Comparison of ENCODE assay signal across 25 mouse cellular contexts in genomic region chr13:37625532-37626235, GRCm38 (mm10).
DNase-seq lines count a peak whose midpoint lies in the region; ATAC-seq lines count a peak whose summit lies in the region.
"Had no signal": no experiment of that assay in that cellular context is flagged by ENCODE, and none has a peak within 500 bp of the region (broad histone marks: within the 10 kb centered on the region; RNA-seq: fewer than 3 reads in every experiment).

No protein-coding gene starts in this region.

- H3K36me3 ChIP-seq in liver, embryonic 12.5 days, result no peaks in the 10 kb centered on the region
- no peaks in the 10 kb centered on the region for H3K36me3 ChIP-seq in liver, embryonic 11.5 days (ENCODE audit: control insufficient read depth, insufficient read depth, low read length)
- H3K36me3 ChIP-seq in liver, embryonic 13.5 days, result no peaks in the 10 kb centered on the region
- no peaks in the 10 kb centered on the region for H3K36me3 ChIP-seq in liver, embryonic 16.5 days (ENCODE audit: control insufficient read depth, insufficient read depth)
- H3K36me3 ChIP-seq: forebrain, embryonic 10.5 days; heart, embryonic 12.5 days; heart, embryonic 15.5 days had no signal

- no peak overlapping the region for H3K4me2 ChIP-seq in liver, embryonic 12.5 days
- H3K4me2 ChIP-seq in liver, embryonic 11.5 days, result no peak overlapping the region
- no peak overlapping the region for H3K4me2 ChIP-seq in liver, embryonic 13.5 days
- no peak overlapping the region for H3K4me2 ChIP-seq in liver, embryonic 16.5 days (ENCODE audit: low read depth, low read length)
- H3K4me2 ChIP-seq: forebrain, embryonic 13.5 days; heart, embryonic 12.5 days; heart, embryonic 15.5 days; hindbrain, embryonic 14.5 days had no signal

- H3K27me3 ChIP-seq in liver, embryonic 12.5 days (replicated peaks), result no peaks in the 10 kb centered on the region
- H3K27me3 ChIP-seq in liver, embryonic 11.5 days (replicated peaks; ENCODE audit: control insufficient read depth, insufficient read depth, low read length), result no peaks in the 10 kb centered on the region
- no peaks in the 10 kb centered on the region for H3K27me3 ChIP-seq in liver, embryonic 13.5 days
- H3K27me3 ChIP-seq in liver, embryonic 16.5 days (ENCODE audit: control insufficient read depth, insufficient read depth, low read depth, low read length), result no peaks in the 10 kb centered on the region
- H3K27me3 ChIP-seq: forebrain, embryonic 13.5 days; heart, embryonic 12.5 days; heart, embryonic 15.5 days had no signal

- no peaks in the 10 kb centered on the region for H3K9me3 ChIP-seq in liver, embryonic 12.5 days (replicated peaks)
- no peaks in the 10 kb centered on the region for H3K9me3 ChIP-seq in liver, embryonic 11.5 days (ENCODE audit: control insufficient read depth, low read length)
- no peaks in the 10 kb centered on the region for H3K9me3 ChIP-seq in liver, embryonic 13.5 days (replicated peaks)
- H3K9me3 ChIP-seq in liver, embryonic 16.5 days (replicated peaks; ENCODE audit: control insufficient read depth, low read length), result no peaks in the 10 kb centered on the region
- H3K9me3 ChIP-seq: forebrain, embryonic 10.5 days; forebrain, embryonic 13.5 days; heart, embryonic 12.5 days; heart, embryonic 15.5 days had no signal

- WGBS in liver, embryonic 12.5 days (ENCODE audit: insufficient replicate concordance), result 56% methylated on average over 13 of the region's 13 CpGs
- WGBS in liver, embryonic 11.5 days, result 73% methylated on average over 13 of the region's 13 CpGs
- WGBS in liver, embryonic 13.5 days (ENCODE audit: insufficient replicate concordance), result 52% methylated on average over 13 of the region's 13 CpGs
- 42% methylated on average over 13 of the region's 13 CpGs for WGBS in liver, embryonic 16.5 days (ENCODE audit: insufficient replicate concordance)

- no peak overlapping the region for H3K4me3 ChIP-seq in liver, embryonic 12.5 days
- H3K4me3 ChIP-seq in liver, embryonic 11.5 days (ENCODE audit: low read depth, low read length), result no peak overlapping the region
- H3K4me3 ChIP-seq in liver, embryonic 13.5 days (replicated peaks), result no peak overlapping the region
- no peak overlapping the region for H3K4me3 ChIP-seq in liver, embryonic 16.5 days (ENCODE audit: low read depth, low read length)
- H3K4me3 ChIP-seq: forebrain, embryonic 10.5 days; forebrain, embryonic 13.5 days; heart, embryonic 12.5 days; heart, embryonic 15.5 days had no signal

- DNase-seq in liver, embryonic 11.5 days (ENCODE audit: low spot score), result no peak
- DNase-seq in liver, embryonic 13.5 days, result no peak
- no peak for DNase-seq in right cerebral cortex, postnatal 14 days
- no peak for DNase-seq in left cerebral cortex, adult 11 months (ENCODE audit: low spot score)
- DNase-seq: adrenal gland, adult 2 months; adrenal gland, postnatal 14 days; cerebellum, adult 11-12 months; cerebellum, adult 8-10 months; cerebellum, postnatal 10 days; cerebellum, postnatal 36 days; gastrocnemius, postnatal 10 days; heart, adult 18-20 months; heart, postnatal 10 days; heart, postnatal 4 days had no signal

- H3K9ac ChIP-seq in liver, embryonic 12.5 days, result no peak overlapping the region
- no peak overlapping the region for H3K9ac ChIP-seq in liver, embryonic 11.5 days (ENCODE audit: low read depth, low read length)
- no peak overlapping the region for H3K9ac ChIP-seq in liver, embryonic 13.5 days
- no peak overlapping the region for H3K9ac ChIP-seq in liver, embryonic 16.5 days (ENCODE audit: low read depth, low read length)
- H3K9ac ChIP-seq: forebrain, embryonic 13.5 days; heart, embryonic 12.5 days; heart, embryonic 15.5 days; hindbrain, embryonic 14.5 days had no signal

- peak; percentile 59; the same call in 1 of the 2 replicates for ATAC-seq in liver, embryonic 12.5 days
- ATAC-seq in liver, embryonic 11.5 days (replicated peaks; ENCODE audit: low FRiP score), result no peak; the same call in 1 of the 2 replicates
- ATAC-seq in common myeloid progenitor, adult 5-6 weeks (replicated peaks; ENCODE audit: low read depth, poor library complexity, severe bottlenecking), result 0 out of 2 replicates have a peak, but pooled peaks have one; percentile 16
- ATAC-seq in liver, embryonic 13.5 days (ENCODE audit: low read depth), result peak; percentile 72
- ATAC-seq in liver, embryonic 16.5 days (ENCODE audit: low read depth), result peak; percentile 87
- ATAC-seq in cerebellum, adult (ENCODE audit: insufficient number of reproducible peaks, low FRiP score, low TSS enrichment), result no peak
- ATAC-seq: CD4-positive, CD25-positive, alpha-beta regulatory T cell, adult 4 months; forebrain, embryonic 13.5 days; forebrain, embryonic 16.5 days had no signal

- peaks cover 10% of the 10 kb centered on the region for H3K4me1 ChIP-seq in liver, embryonic 12.5 days
- H3K4me1 ChIP-seq in liver, embryonic 11.5 days (replicated peaks; ENCODE audit: control insufficient read depth, insufficient read depth, low read length), result peaks cover 4% of the 10 kb centered on the region
- H3K4me1 ChIP-seq in liver, embryonic 13.5 days (replicated peaks), result peaks cover 18% of the 10 kb centered on the region; the same call in 1 of the 2 replicates
- H3K4me1 ChIP-seq in liver, embryonic 16.5 days (ENCODE audit: control insufficient read depth, low read depth, low read length), result peaks cover 3% of the 10 kb centered on the region
- H3K4me1 ChIP-seq: forebrain, embryonic 13.5 days had no signal

- peak overlapping the region; percentile 27 for H3K27ac ChIP-seq in liver, embryonic 12.5 days
- no peak overlapping the region for H3K27ac ChIP-seq in liver, embryonic 11.5 days (ENCODE audit: low read depth, low read length)
- peak overlapping the region; percentile 50 for H3K27ac ChIP-seq in liver, embryonic 13.5 days
- peak overlapping the region; percentile 73 for H3K27ac ChIP-seq in liver, embryonic 16.5 days (ENCODE audit: low read length)
- H3K27ac ChIP-seq: forebrain, embryonic 10.5 days; forebrain, embryonic 13.5 days; heart, embryonic 15.5 days; hindbrain, embryonic 14.5 days had no signal

Comparison
In these comparisons a context has a peak if more than half of its experiments do, and no peak if none do; other contexts are left out.
1. ATAC-seq: peak in liver, embryonic 12.5 days (single experiment), common myeloid progenitor, adult 5-6 weeks (single experiment), liver, embryonic 13.5 days (single experiment) and liver, embryonic 16.5 days (single experiment); none in liver, embryonic 11.5 days (single experiment) and cerebellum, adult (single experiment).